Mouse (Mus musculus) limb, embryonic 15.5 days (tissue): Measurements from ENCODE around the gene Gm5485. TPM values are rescaled to one million over a fixed set of nuclear protein-coding genes. Genes with fewer than 3 reads are reported as not detected.

Experiments
- ATAC-seq: fragments of 200-750 bp; cut with Nextera tagmentation; 2 replicates; pipeline ENCODE4 v1.8.0; 2017; ENCODE audit warnings: low read depth, moderate TSS enrichment; ENCODE audit not compliant: insufficient number of reproducible peaks, low FRiP score, low TSS enrichment
- H3K27ac ChIP-seq: fragments of 300-500 bp; sonication (generic); 2 replicates; pipeline ENCODE4 v1.5.1; 2015; ENCODE audit warnings: moderate library complexity, mild to moderate bottlenecking, inconsistent platforms
- H3K27me3 ChIP-seq: fragments of 300-500 bp; sonication (generic); 2 replicates; pipeline ENCODE4 v1.6.1; 2015; ENCODE audit warnings: inconsistent platforms
- H3K36me3 ChIP-seq: fragments of 300-500 bp; sonication (generic); 2 replicates; pipeline ENCODE4 v1.6.1; 2015; ENCODE audit warnings: inconsistent platforms
- H3K4me1 ChIP-seq: fragments of 300-500 bp; sonication (generic); 2 replicates; pipeline ENCODE4 v1.6.1; 2015; ENCODE audit warnings: inconsistent platforms
- H3K4me2 ChIP-seq: fragments of 300-500 bp; sonication (generic); 2 replicates; pipeline ENCODE4 v1.6.1; 2015; ENCODE audit warnings: mild to moderate bottlenecking, inconsistent platforms
- H3K4me3 ChIP-seq: fragments of 300-500 bp; sonication (generic); 2 replicates; pipeline ENCODE4 v1.5.1; 2015; ENCODE audit warnings: mild to moderate bottlenecking, inconsistent platforms
- H3K9ac ChIP-seq: fragments of 300-500 bp; sonication (generic); 2 replicates; pipeline ENCODE4 v1.6.1; 2015; ENCODE audit warnings: inconsistent platforms
- H3K9me3 ChIP-seq: fragments of 300-500 bp; sonication (generic); 2 replicates; pipeline ENCODE4 v1.6.1; 2016; ENCODE audit warnings: inconsistent platforms
- WGBS: fragments of 180-500 bp; shearing (Covaris S2); methylation state at CpG from one replicate; pipeline ENCODE4 v1.1.7; 2015; 5-methylcytosine and 5-hydroxymethylcytosine counted together
- polyA plus RNA-seq: library from polyadenylated mRNA; unstranded; fragments of >200 nt; fragmentation: Nextera tagmentation; extraction: Ambion mirVana; gene quantifications from 2 replicates; pipeline ENCODE4 v1.2.1, GENCODE M21; 2015

Gene Gm5485
- not detected in 2 replicates for polyA plus RNA-seq

- H3K27me3 ChIP-seq: no peaks in the 10 kb centered on the region
- no peak within 1 kb of the TSS for H3K4me2 ChIP-seq
- no peak within 1 kb of the TSS for H3K9ac ChIP-seq
- no peak within 1 kb of the TSS for H3K4me3 ChIP-seq
- H3K36me3 ChIP-seq: no peaks in the 10 kb centered on the region
- H3K27ac ChIP-seq: no peak within 1 kb of the TSS
- ATAC-seq: no peak
- H3K4me1 ChIP-seq: no peaks in the 10 kb centered on the region
- WGBS: 38% methylated on average over 1 of the region's 1 CpGs
- no peaks in the 10 kb centered on the region for H3K9me3 ChIP-seq
Measured at GRCm38 (mm10) chr16:48412246-48412645, at the start of gene Gm5485. Gene Gm5485, minus strand, starts transcription at chr16:48412416.

GRCm38 (mm10) chr16:48453264-48453663 lies 41.0 kb upstream of the Gm5485 start:
- H3K9ac ChIP-seq: no peak overlapping the region
- no peaks in the 10 kb centered on the region for H3K9me3 ChIP-seq
- H3K36me3 ChIP-seq: no peaks in the 10 kb centered on the region
- H3K4me1 ChIP-seq: no peaks in the 10 kb centered on the region
- no peak for ATAC-seq
- 42% methylated on average over 3 of the region's 3 CpGs for WGBS
- no peak overlapping the region for H3K4me3 ChIP-seq
- no peak overlapping the region for H3K4me2 ChIP-seq
- no peak overlapping the region for H3K27ac ChIP-seq
- H3K27me3 ChIP-seq: no peaks in the 10 kb centered on the region

GRCm38 (mm10) chr16:48446161-48446925 lies 34.1 kb upstream of the Gm5485 start:
- ATAC-seq: no peak
- no peak overlapping the region for H3K27ac ChIP-seq
- H3K4me3 ChIP-seq: no peak overlapping the region
- no peaks in the 10 kb centered on the region for H3K4me1 ChIP-seq
- H3K9me3 ChIP-seq: no peaks in the 10 kb centered on the region
- WGBS: 57% methylated on average over 8 of the region's 8 CpGs
- no peaks in the 10 kb centered on the region for H3K36me3 ChIP-seq
- no peak overlapping the region for H3K9ac ChIP-seq
- H3K4me2 ChIP-seq: no peak overlapping the region
- H3K27me3 ChIP-seq: no peaks in the 10 kb centered on the region

- no peak for ATAC-seq
- WGBS: 94% methylated on average over 5 of the region's 5 CpGs
Measured at GRCm38 (mm10) chr16:48444589-48444988, 32.4 kb upstream of the Gm5485 start.

GRCm38 (mm10) chr16:48437476-48437875 lies 25.3 kb upstream of the Gm5485 start:
- Histone ChIP-seq H3K4me2 (no peak overlapping the region), H3K36me3 (no peaks in the 10 kb centered on the region)
- no peak for ATAC-seq

More at GRCm38 (mm10) chr16:48444589-48444988, 32.4 kb upstream of the Gm5485 start:
- Histone ChIP-seq H3K9me3 (no peaks in the 10 kb centered on the region), H3K4me1 (no peaks in the 10 kb centered on the region), H3K9ac (no peak overlapping the region), H3K4me3 (no peak overlapping the region), H3K4me2 (no peak overlapping the region), H3K27me3 (no peaks in the 10 kb centered on the region), H3K27ac (no peak overlapping the region), H3K36me3 (no peaks in the 10 kb centered on the region)

GRCm38 (mm10) chr16:48435454-48435853 lies 23.2 kb upstream of the Gm5485 start:
- Histone ChIP-seq H3K4me2 (no peak overlapping the region), H3K27me3 (no peaks in the 10 kb centered on the region), H3K4me3 (no peak overlapping the region), H3K27ac (no peak overlapping the region), H3K36me3 (no peaks in the 10 kb centered on the region), H3K9ac (no peak overlapping the region), H3K9me3 (no peaks in the 10 kb centered on the region), H3K4me1 (no peaks in the 10 kb centered on the region)
- ATAC-seq: no peak
- WGBS: 26% methylated on average over 1 of the region's 1 CpGs

More at GRCm38 (mm10) chr16:48437476-48437875, 25.3 kb upstream of the Gm5485 start:
- Histone ChIP-seq H3K27me3 (no peaks in the 10 kb centered on the region), H3K9ac (no peak overlapping the region), H3K4me3 (no peak overlapping the region), H3K27ac (no peak overlapping the region), H3K9me3 (no peaks in the 10 kb centered on the region), H3K4me1 (no peaks in the 10 kb centered on the region)

- Histone ChIP-seq H3K9ac (no peak within 1 kb of the TSS), H3K4me1 (no peaks in the 10 kb centered on the region), H3K4me2 (no peak within 1 kb of the TSS), H3K27ac (no peak within 1 kb of the TSS), H3K27me3 (no peaks in the 10 kb centered on the region), H3K36me3 (no peaks in the 10 kb centered on the region), H3K4me3 (no peak within 1 kb of the TSS), H3K9me3 (no peaks in the 10 kb centered on the region)
- WGBS: 87% methylated on average over 15 of the region's 15 CpGs
- ATAC-seq: no peak
Measured at GRCm38 (mm10) chr16:48431027-48431426, 18.8 kb upstream of the Gm5485 start, which contains the start of gene Morc1. Gene Morc1, plus strand, starts transcription at chr16:48431237.

- H3K9ac ChIP-seq: no peak overlapping the region
- H3K36me3 ChIP-seq: no peaks in the 10 kb centered on the region
- no peak overlapping the region for H3K4me2 ChIP-seq
- no peaks in the 10 kb centered on the region for H3K9me3 ChIP-seq
- no peak overlapping the region for H3K4me3 ChIP-seq
- no peak for ATAC-seq
- H3K27me3 ChIP-seq: no peaks in the 10 kb centered on the region
- no peaks in the 10 kb centered on the region for H3K4me1 ChIP-seq
- 38% methylated on average over 1 of the region's 1 CpGs for WGBS
- no peak overlapping the region for H3K27ac ChIP-seq
Measured at GRCm38 (mm10) chr16:48429427-48429826, 17.2 kb upstream of the Gm5485 start.

DNA sequence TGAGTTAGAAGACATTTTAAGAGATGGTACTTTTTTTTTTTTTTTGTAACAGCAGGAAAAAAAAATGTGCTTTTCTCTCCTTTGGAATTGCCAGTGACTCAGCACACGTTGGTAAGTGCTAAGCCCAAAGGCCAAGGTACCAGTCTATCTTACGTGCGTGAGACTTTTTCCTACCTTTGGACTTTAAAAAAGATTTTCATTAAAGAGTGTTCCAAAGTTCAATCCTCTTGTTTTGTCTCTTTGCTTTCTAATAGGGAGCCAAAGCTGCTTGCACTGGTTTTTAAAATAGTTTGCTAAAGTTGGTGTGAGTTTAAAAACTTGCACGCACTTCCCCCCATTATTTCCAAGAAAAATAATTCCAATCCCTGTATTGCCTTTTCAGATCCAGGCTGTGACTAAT lies 11.9 kb upstream of the Gm5485 start:
- Histone ChIP-seq H3K4me1 (no peaks in the 10 kb centered on the region), H3K9ac (no peak overlapping the region), H3K9me3 (no peaks in the 10 kb centered on the region), H3K4me2 (no peak overlapping the region), H3K4me3 (no peak overlapping the region), H3K36me3 (no peaks in the 10 kb centered on the region), H3K27ac (no peak overlapping the region), H3K27me3 (no peaks in the 10 kb centered on the region)
- no peak for ATAC-seq
- 84% methylated on average over 4 of the region's 4 CpGs for WGBS

DNA sequence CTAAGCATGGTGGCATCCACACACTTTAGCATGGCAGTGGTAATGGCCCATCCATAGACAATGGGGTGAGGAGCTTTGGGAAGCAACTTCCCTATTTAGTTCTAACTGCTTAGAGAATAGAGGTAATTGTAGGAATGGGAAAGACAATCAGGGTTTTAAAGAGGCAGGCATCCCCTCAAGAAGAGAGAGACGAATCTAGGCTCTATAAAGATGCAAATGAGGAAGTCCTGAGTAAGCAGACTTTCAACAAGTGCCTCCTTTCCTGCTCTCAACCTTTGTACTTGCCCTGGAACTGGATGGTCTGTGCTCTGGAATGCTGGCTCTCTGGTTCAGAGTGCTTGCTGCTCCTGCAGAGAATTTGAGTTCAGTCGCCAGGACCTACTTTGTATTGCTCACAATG lies 10.3 kb upstream of the Gm5485 start:
- no peaks in the 10 kb centered on the region for H3K4me1 ChIP-seq
- H3K4me3 ChIP-seq: no peak overlapping the region
- no peak overlapping the region for H3K4me2 ChIP-seq
- no peaks in the 10 kb centered on the region for H3K36me3 ChIP-seq
- no peak overlapping the region for H3K9ac ChIP-seq
- H3K9me3 ChIP-seq: no peaks in the 10 kb centered on the region
- no peaks in the 10 kb centered on the region for H3K27me3 ChIP-seq
- ATAC-seq: no peak
- WGBS: 30% methylated on average over 2 of the region's 2 CpGs
- H3K27ac ChIP-seq: no peak overlapping the region

GRCm38 (mm10) chr16:48419035-48419434 lies 6.8 kb upstream of the Gm5485 start:
- Histone ChIP-seq H3K27ac (no peak overlapping the region), H3K4me3 (no peak overlapping the region), H3K4me1 (no peaks in the 10 kb centered on the region), H3K36me3 (no peaks in the 10 kb centered on the region), H3K27me3 (no peaks in the 10 kb centered on the region), H3K9ac (no peak overlapping the region), H3K4me2 (no peak overlapping the region), H3K9me3 (no peaks in the 10 kb centered on the region)
- 55% methylated on average over 2 of the region's 2 CpGs for WGBS
- ATAC-seq: no peak

DNA sequence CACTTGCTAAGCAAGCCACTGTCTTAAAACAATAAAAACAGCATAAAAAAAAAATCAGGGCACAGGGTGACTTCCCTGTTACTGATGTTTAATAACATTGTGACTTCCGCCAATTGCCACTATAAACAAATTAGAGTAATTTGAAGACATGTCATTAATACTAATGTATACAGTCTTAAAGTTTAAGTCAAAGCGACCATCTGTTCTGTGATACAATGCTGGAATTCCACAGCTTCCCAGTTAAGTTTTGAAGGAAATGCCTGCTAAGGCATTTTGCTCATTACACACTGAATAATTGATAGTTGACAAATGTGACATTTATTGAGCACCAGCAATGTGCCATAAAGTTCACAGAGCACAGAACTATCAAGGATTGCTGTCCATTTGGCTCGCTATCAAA lies 6.3 kb upstream of the Gm5485 start:
- no peak overlapping the region for H3K4me2 ChIP-seq
- no peaks in the 10 kb centered on the region for H3K27me3 ChIP-seq
- 34% methylated on average over 3 of the region's 3 CpGs for WGBS
- no peaks in the 10 kb centered on the region for H3K9me3 ChIP-seq
- H3K27ac ChIP-seq: no peak overlapping the region
- H3K36me3 ChIP-seq: no peaks in the 10 kb centered on the region
- H3K4me1 ChIP-seq: no peaks in the 10 kb centered on the region
- no peak overlapping the region for H3K4me3 ChIP-seq
- no peak for ATAC-seq
- H3K9ac ChIP-seq: no peak overlapping the region
